Mouse (Mus musculus): ENCODE measurements around the gene Ppp4r1.

DNA sequence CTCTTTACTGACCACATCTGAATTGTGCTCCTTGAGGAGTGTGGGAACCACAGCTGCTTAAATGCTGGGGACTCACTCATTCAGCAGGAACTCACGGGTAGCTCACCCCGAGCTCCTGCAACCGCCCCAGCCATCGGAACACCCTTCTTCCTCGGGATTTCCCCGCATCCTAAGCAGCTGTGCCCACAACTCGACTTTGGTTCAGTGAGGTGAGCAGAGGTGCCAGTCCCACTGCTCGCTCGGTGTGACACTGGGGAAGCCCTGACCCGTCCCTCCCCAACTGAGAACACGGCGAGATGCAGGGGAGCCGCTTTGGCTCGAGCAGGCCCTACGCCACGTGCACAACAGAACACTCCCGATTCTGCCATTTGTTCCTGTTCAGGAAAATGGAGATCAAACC is 68.1 kb downstream of the Ppp4r1 start:
- TF ChIP-seq CTCF (IDR thresholded peaks at IDR 0.05; ENCODE audit: low read depth) (no peak), EP300 (optimal IDR thresholded peaks at IDR 0.05) (no peak)

Data from stomach, postnatal 0 days (tissue).